Mouse (Mus musculus): ENCODE measurements around the gene Fgfr2. TPM values are rescaled to one million over a fixed set of nuclear protein-coding genes. Genes with fewer than 3 reads are reported as not detected.

Fgfr2 gene
- total RNA-seq, 2 experiments from 2014 or later: 56.7 to 61.5 TPM

GRCm38 (mm10) chr7:132211920-132212701, 911.0 kb downstream of the Fgfr2 start:
- peak in 1 of 2 experiments; percentile 30 for DNase-seq (ENCODE audit: low spot score in 2 of 2)

- DNase-seq (ENCODE audit: low spot score in 2 of 2): no peak
These were observed 912.5 kb downstream of the Fgfr2 start for GRCm38 (mm10) chr7:132210616-132211015.

GRCm38 (mm10) chr7:132208946-132209651, 914.1 kb downstream of the Fgfr2 start:
- DNase-seq (ENCODE audit: low spot score in 2 of 2): peak in 1 of 2 experiments; percentile 44

- DNase-seq (ENCODE audit: low spot score in 2 of 2): no peak
These were observed 919.0 kb downstream of the Fgfr2 start for GRCm38 (mm10) chr7:132204073-132204612.

- no peak for DNase-seq (ENCODE audit: low spot score in 2 of 2)
These were observed 923.5 kb downstream of the Fgfr2 start for GRCm38 (mm10) chr7:132199686-132200085.

- no peak for DNase-seq (ENCODE audit: low spot score in 2 of 2)
These were observed 924.3 kb downstream of the Fgfr2 start for GRCm38 (mm10) chr7:132198806-132199205.

- no peak for DNase-seq (ENCODE audit: low spot score in 2 of 2)
These were observed 925.2 kb downstream of the Fgfr2 start for GRCm38 (mm10) chr7:132197817-132198475.

GRCm38 (mm10) chr7:132196581-132196980, 926.6 kb downstream of the Fgfr2 start:
- no peak for DNase-seq (ENCODE audit: low spot score in 2 of 2)

GRCm38 (mm10) chr7:132193606-132194005, 929.5 kb downstream of the Fgfr2 start:
- DNase-seq (ENCODE audit: low spot score in 2 of 2): no peak

GRCm38 (mm10) chr7:132187456-132187855, 935.7 kb downstream of the Fgfr2 start:
- DNase-seq (ENCODE audit: low spot score in 2 of 2): no peak

- peak in 1 of 2 experiments; percentile 13 for DNase-seq (ENCODE audit: low spot score in 2 of 2)
These were observed 939.2 kb downstream of the Fgfr2 start for GRCm38 (mm10) chr7:132183892-132184404.

- no peak for DNase-seq (ENCODE audit: low spot score in 2 of 2)
These were observed 941.5 kb downstream of the Fgfr2 start for GRCm38 (mm10) chr7:132181586-132182198.

GRCm38 (mm10) chr7:132181042-132181441, 942.1 kb downstream of the Fgfr2 start:
- DNase-seq (ENCODE audit: low spot score in 2 of 2): peak; percentile 22 to 49

- DNase-seq (ENCODE audit: low spot score in 2 of 2): no peak
These were observed 944.1 kb downstream of the Fgfr2 start for GRCm38 (mm10) chr7:132179049-132179448.

- no peak for DNase-seq (ENCODE audit: low spot score in 2 of 2)
These were observed 948.4 kb downstream of the Fgfr2 start for GRCm38 (mm10) chr7:132174787-132175186.

- DNase-seq (ENCODE audit: low spot score in 2 of 2): peak in 1 of 2 experiments; percentile 19
These were observed 948.9 kb downstream of the Fgfr2 start for GRCm38 (mm10) chr7:132174296-132174695.

GRCm38 (mm10) chr7:132172220-132172619, 950.9 kb downstream of the Fgfr2 start:
- peak in 1 of 2 experiments; percentile 34 for DNase-seq (ENCODE audit: low spot score in 2 of 2)

- DNase-seq (ENCODE audit: low spot score in 2 of 2): no peak
These were observed 951.4 kb downstream of the Fgfr2 start for GRCm38 (mm10) chr7:132171716-132172115.

GRCm38 (mm10) chr7:132169419-132170169, 953.6 kb downstream of the Fgfr2 start:
- DNase-seq (ENCODE audit: low spot score in 2 of 2): no peak

GRCm38 (mm10) chr7:132167239-132167638, 955.9 kb downstream of the Fgfr2 start:
- DNase-seq (ENCODE audit: low spot score in 2 of 2): peak in 1 of 2 experiments; percentile 72

All from layer of hippocampus, adult 18-20 months (tissue).